Mouse (Mus musculus): ENCODE data around the gene Zmat5. TPM values are rescaled to one million over a fixed set of nuclear protein-coding genes. Genes with fewer than 3 reads are reported as not detected.
A peak's percentile ranks its signal among the peaks of the same experiment; 100 is the strongest.
"Not testable (repeated sequence)": the region's sequence is repeated elsewhere in the genome, so short reads cannot be mapped to it uniquely, and the experiment has no call there.

The Zmat5 gene
- total RNA-seq, 2 experiments from 2014 or later, result 26.8 to 28.2 TPM

GRCm38 (mm10) chr11:4687874-4688273 lies 16.6 kb upstream of the Zmat5 start:
- intact Hi-C loops (cut with DNase I), result no loop called here
- no peak for DNase-seq (ENCODE audit: extremely low spot score in 1 of 2, low spot score in 2 of 2)

GRCm38 (mm10) chr11:4688632-4689380 lies 15.7 kb upstream of the Zmat5 start:
- no peak for DNase-seq (ENCODE audit: extremely low spot score in 1 of 2, low spot score in 2 of 2)
- intact Hi-C loops (cut with DNase I), result no loop called here

- intact Hi-C loops (cut with DNase I), result no loop called here
- DNase-seq (ENCODE audit: extremely low spot score in 1 of 2, low spot score in 2 of 2), result no peak
Measured at GRCm38 (mm10) chr11:4690353-4690752, 14.1 kb upstream of the Zmat5 start.

- intact Hi-C loops (cut with DNase I), result no loop called here
- DNase-seq (ENCODE audit: extremely low spot score in 1 of 2, low spot score in 2 of 2), result no peak
Measured at GRCm38 (mm10) chr11:4691213-4691612, 13.3 kb upstream of the Zmat5 start.

GRCm38 (mm10) chr11:4692162-4692561 lies 12.3 kb upstream of the Zmat5 start:
- intact Hi-C loops (cut with DNase I), result no loop called here
- no peak for DNase-seq (ENCODE audit: extremely low spot score in 1 of 2, low spot score in 2 of 2)

- intact Hi-C loops (cut with DNase I), result no loop called here
- DNase-seq (ENCODE audit: extremely low spot score in 1 of 2, low spot score in 2 of 2), result peak; percentile 34 to 82
Measured at GRCm38 (mm10) chr11:4697043-4697983, 7.2 kb upstream of the Zmat5 start.

- no peak for DNase-seq (ENCODE audit: extremely low spot score in 1 of 2, low spot score in 2 of 2)
- intact Hi-C loops (cut with DNase I), result loop anchor here (5.0 kb wide), 1 partner anchor 263 kb away; no protein-coding TSS in a partner anchor
Measured at GRCm38 (mm10) chr11:4700726-4701125, 3.8 kb upstream of the Zmat5 start.

GRCm38 (mm10) chr11:4703688-4704071 lies 798 bp upstream of the Zmat5 start:
- intact Hi-C loops (cut with DNase I), result loop anchor here (5.0 kb wide), 1 partner anchor 266 kb away; no protein-coding TSS in a partner anchor
- DNase-seq (ENCODE audit: extremely low spot score in 1 of 2, low spot score in 2 of 2), result no peak

GRCm38 (mm10) chr11:4705178-4705577 lies 700 bp downstream of the Zmat5 start:
- intact Hi-C loops (cut with DNase I), result no loop called here
- no peak for DNase-seq (ENCODE audit: extremely low spot score in 1 of 2, low spot score in 2 of 2)

- intact Hi-C loops (cut with DNase I); DNase-seq (ENCODE audit: extremely low spot score in 1 of 2, low spot score in 2 of 2): not testable (repeated sequence)
Measured at GRCm38 (mm10) chr11:4710188-4710587, 5.7 kb downstream of the Zmat5 start.

- intact Hi-C loops (cut with DNase I), result no loop called here
Measured at GRCm38 (mm10) chr11:4712822-4713221, 8.3 kb downstream of the Zmat5 start.

GRCm38 (mm10) chr11:4714727-4715126 lies 10.2 kb downstream of the Zmat5 start:
- no peak for DNase-seq (ENCODE audit: extremely low spot score in 1 of 2, low spot score in 2 of 2)
- intact Hi-C loops (cut with DNase I), result no loop called here

More at GRCm38 (mm10) chr11:4712822-4713221, 8.3 kb downstream of the Zmat5 start:
- DNase-seq (ENCODE audit: extremely low spot score in 1 of 2, low spot score in 2 of 2), result no peak

- intact Hi-C loops (cut with DNase I), result no loop called here
Measured at GRCm38 (mm10) chr11:4715596-4715995, 11.1 kb downstream of the Zmat5 start.

GRCm38 (mm10) chr11:4716530-4717236 lies 12.2 kb downstream of the Zmat5 start:
- intact Hi-C loops (cut with DNase I), result no loop called here
- no peak for DNase-seq (ENCODE audit: extremely low spot score in 1 of 2, low spot score in 2 of 2)

More at GRCm38 (mm10) chr11:4715596-4715995, 11.1 kb downstream of the Zmat5 start:
- no peak for DNase-seq (ENCODE audit: extremely low spot score in 1 of 2, low spot score in 2 of 2)

GRCm38 (mm10) chr11:4718548-4718947 lies 14.1 kb downstream of the Zmat5 start:
- intact Hi-C loops (cut with DNase I), result no loop called here
- DNase-seq (ENCODE audit: extremely low spot score in 1 of 2, low spot score in 2 of 2), result no peak

GRCm38 (mm10) chr11:4719961-4720360 lies 15.5 kb downstream of the Zmat5 start:
- no peak for DNase-seq (ENCODE audit: extremely low spot score in 1 of 2, low spot score in 2 of 2)
- intact Hi-C loops (cut with DNase I), result no loop called here

- intact Hi-C loops (cut with DNase I), result no loop called here
- DNase-seq (ENCODE audit: extremely low spot score in 1 of 2, low spot score in 2 of 2), result no peak
Measured at GRCm38 (mm10) chr11:4720393-4720792, 15.9 kb downstream of the Zmat5 start.

- intact Hi-C loops (cut with DNase I), result no loop called here
- no peak for DNase-seq (ENCODE audit: extremely low spot score in 1 of 2, low spot score in 2 of 2)
Measured at GRCm38 (mm10) chr11:4720900-4721580, 16.6 kb downstream of the Zmat5 start.

- intact Hi-C loops (cut with DNase I), result no loop called here
- no peak for DNase-seq (ENCODE audit: extremely low spot score in 1 of 2, low spot score in 2 of 2)
Measured at GRCm38 (mm10) chr11:4721728-4722127, 17.2 kb downstream of the Zmat5 start.

Data from left cerebral cortex, postnatal 10 days (tissue).